Mouse (Mus musculus) heart, adult 2 months (tissue): Measurements from ENCODE around the gene Tmem39a.

Experiments
- CTCF ChIP-seq: fragments of 200-600 bp; IDR thresholded peaks from 2 replicates; pipeline ENCODE4 v1.8.1; 2022; ENCODE audit warnings: antibody characterized with exemption, mild to moderate bottlenecking, moderate library complexity
- POLR2A ChIP-seq: fragments of 200-500 bp; IDR thresholded peaks from 2 replicates; pipeline ENCODE4 v1.6.1; 2011; ENCODE audit warnings: mild to moderate bottlenecking, low read depth, low read length, control low read depth; ENCODE audit not compliant: insufficient read depth

- no peak for TF ChIP-seq CTCF
- no peak for TF ChIP-seq POLR2A
Measured at GRCm38 (mm10) chr16:38585186-38585585, 26.7 kb downstream of the Tmem39a start.
